Mouse (Mus musculus): ENCODE measurements at regions not wholly inside any gene's neighbourhood (a gene's known extent, or its start where the extent isn't known, plus 50 kb on each side); places are given as distances from the start of the nearest gene placed in this dataset.

GRCm38 (mm10) chr6:17214774-17215173, 66.2 kb upstream of the Cav2 start:
- 74% methylated on average over 9 of the region's 9 CpGs for WGBS (ENCODE audit: insufficient replicate concordance)
- TF ChIP-seq CTCF (IDR thresholded peaks at IDR 0.05; ENCODE audit: low read depth) = no peak
- TF ChIP-seq EP300 (IDR thresholded peaks at IDR 0.05; ENCODE audit: low read depth) = no peak
- Histone ChIP-seq H3K27me3 (ENCODE audit: insufficient read depth, low read length) (no peaks in the 10 kb centered on the region), H3K4me3 (ENCODE audit: low read depth, low read length) (no peak overlapping the region), H3K4me1 (ENCODE audit: insufficient read depth) (no peaks in the 10 kb centered on the region), H3K9me3 (ENCODE audit: low read length) (no peaks in the 10 kb centered on the region), H3K27ac (ENCODE audit: low read depth) (no peak overlapping the region), H3K4me2 (ENCODE audit: low read depth, low read length) (no peak overlapping the region), H3K9ac (replicated peaks) (no peak overlapping the region), H3K36me3 (replicated peaks; ENCODE audit: insufficient read depth, low read length) (no peaks in the 10 kb centered on the region)
- ATAC-seq = no peak
- no peak for DNase-seq

DNA sequence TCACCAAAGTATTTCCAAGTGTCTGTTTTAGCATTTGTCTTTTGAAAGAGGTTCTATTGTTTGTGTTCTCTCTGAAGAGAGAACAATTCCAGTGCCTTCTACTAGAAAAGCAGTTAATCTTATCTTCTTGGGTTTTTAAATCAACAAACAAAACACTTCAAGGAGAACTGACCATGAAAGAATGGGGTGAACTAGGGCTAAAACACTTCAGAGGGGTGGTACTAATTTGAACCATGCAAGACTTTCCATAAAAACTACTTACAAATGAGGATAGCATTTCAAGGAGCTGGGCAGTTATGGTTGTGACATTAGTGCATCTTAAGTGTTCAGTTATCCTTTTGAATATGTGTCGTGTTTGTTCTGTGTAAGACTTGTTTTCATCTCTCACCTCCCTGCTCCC, 64.5 kb upstream of the Cav2 start:
- H3K9me3 ChIP-seq (ENCODE audit: low read length) = no peaks in the 10 kb centered on the region
- no peak for DNase-seq
- H3K9ac ChIP-seq (replicated peaks) = no peak overlapping the region
- H3K4me3 ChIP-seq (ENCODE audit: low read depth, low read length) = no peak overlapping the region
- ATAC-seq = no peak
- H3K27ac ChIP-seq (ENCODE audit: low read depth) = no peak overlapping the region
- WGBS (ENCODE audit: insufficient replicate concordance) = 58% methylated on average over 1 of the region's 1 CpGs
- H3K4me2 ChIP-seq (ENCODE audit: low read depth, low read length) = no peak overlapping the region
- H3K4me1 ChIP-seq (ENCODE audit: insufficient read depth) = no peaks in the 10 kb centered on the region
- no peak for TF ChIP-seq EP300 (IDR thresholded peaks at IDR 0.05; ENCODE audit: low read depth)
- no peak for TF ChIP-seq CTCF (IDR thresholded peaks at IDR 0.05; ENCODE audit: low read depth)
- H3K36me3 ChIP-seq (replicated peaks; ENCODE audit: insufficient read depth, low read length) = no peaks in the 10 kb centered on the region
- no peaks in the 10 kb centered on the region for H3K27me3 ChIP-seq (ENCODE audit: insufficient read depth, low read length)

- no peak overlapping the region for H3K27ac ChIP-seq (ENCODE audit: low read depth)
- peak; percentile 22; the same call in 1 of the 2 replicates for TF ChIP-seq CTCF (IDR thresholded peaks at IDR 0.05; ENCODE audit: low read depth)
- TF ChIP-seq EP300 (IDR thresholded peaks at IDR 0.05; ENCODE audit: low read depth) = no peak
- 49% methylated on average over 2 of the region's 2 CpGs for WGBS (ENCODE audit: insufficient replicate concordance)
- no peaks in the 10 kb centered on the region for H3K9me3 ChIP-seq (ENCODE audit: low read length)
- no peaks in the 10 kb centered on the region for H3K27me3 ChIP-seq (ENCODE audit: insufficient read depth, low read length)
- no peak for DNase-seq
- no peaks in the 10 kb centered on the region for H3K36me3 ChIP-seq (replicated peaks; ENCODE audit: insufficient read depth, low read length)
- H3K4me3 ChIP-seq (ENCODE audit: low read depth, low read length) = no peak overlapping the region
- H3K4me1 ChIP-seq (ENCODE audit: insufficient read depth) = no peaks in the 10 kb centered on the region
- ATAC-seq = no peak
- H3K9ac ChIP-seq (replicated peaks) = no peak overlapping the region
- no peak overlapping the region for H3K4me2 ChIP-seq (ENCODE audit: low read depth, low read length)
These were observed 57.2 kb upstream of the Cav2 start for GRCm38 (mm10) chr6:17223744-17224143.

GRCm38 (mm10) chr6:17224852-17225251, 56.1 kb upstream of the Cav2 start:
- H3K4me2 ChIP-seq (ENCODE audit: low read depth, low read length) = no peak overlapping the region
- no peak overlapping the region for H3K9ac ChIP-seq (replicated peaks)
- no peak for TF ChIP-seq CTCF (IDR thresholded peaks at IDR 0.05; ENCODE audit: low read depth)
- TF ChIP-seq EP300 (IDR thresholded peaks at IDR 0.05; ENCODE audit: low read depth) = no peak
- no peak for ATAC-seq
- no peaks in the 10 kb centered on the region for H3K27me3 ChIP-seq (ENCODE audit: insufficient read depth, low read length)
- no peak overlapping the region for H3K4me3 ChIP-seq (ENCODE audit: low read depth, low read length)
- DNase-seq = no peak
- no peak overlapping the region for H3K27ac ChIP-seq (ENCODE audit: low read depth)
- H3K4me1 ChIP-seq (ENCODE audit: insufficient read depth) = no peaks in the 10 kb centered on the region
- H3K36me3 ChIP-seq (replicated peaks; ENCODE audit: insufficient read depth, low read length) = no peaks in the 10 kb centered on the region
- H3K9me3 ChIP-seq (ENCODE audit: low read length) = no peaks in the 10 kb centered on the region
- 61% methylated on average over 5 of the region's 5 CpGs for WGBS (ENCODE audit: insufficient replicate concordance)

GRCm38 (mm10) chr6:17226483-17226882, 54.5 kb upstream of the Cav2 start:
- no peak overlapping the region for H3K27ac ChIP-seq (ENCODE audit: low read depth)
- no peaks in the 10 kb centered on the region for H3K36me3 ChIP-seq (replicated peaks; ENCODE audit: insufficient read depth, low read length)
- ATAC-seq (no peak), DNase-seq (no peak)
- H3K4me1 ChIP-seq (ENCODE audit: insufficient read depth) = no peaks in the 10 kb centered on the region
- H3K4me3 ChIP-seq (ENCODE audit: low read depth, low read length) = no peak overlapping the region
- H3K4me2 ChIP-seq (ENCODE audit: low read depth, low read length) = no peak overlapping the region
- 84% methylated on average over 6 of the region's 6 CpGs for WGBS (ENCODE audit: insufficient replicate concordance)
- TF ChIP-seq EP300 (IDR thresholded peaks at IDR 0.05; ENCODE audit: low read depth) = no peak
- no peak for TF ChIP-seq CTCF (IDR thresholded peaks at IDR 0.05; ENCODE audit: low read depth)
- no peak overlapping the region for H3K9ac ChIP-seq (replicated peaks)
- H3K27me3 ChIP-seq (ENCODE audit: insufficient read depth, low read length) = no peaks in the 10 kb centered on the region
- no peaks in the 10 kb centered on the region for H3K9me3 ChIP-seq (ENCODE audit: low read length)
